Mouse (Mus musculus): ENCODE measurements around the gene Ccdc125.

DNA sequence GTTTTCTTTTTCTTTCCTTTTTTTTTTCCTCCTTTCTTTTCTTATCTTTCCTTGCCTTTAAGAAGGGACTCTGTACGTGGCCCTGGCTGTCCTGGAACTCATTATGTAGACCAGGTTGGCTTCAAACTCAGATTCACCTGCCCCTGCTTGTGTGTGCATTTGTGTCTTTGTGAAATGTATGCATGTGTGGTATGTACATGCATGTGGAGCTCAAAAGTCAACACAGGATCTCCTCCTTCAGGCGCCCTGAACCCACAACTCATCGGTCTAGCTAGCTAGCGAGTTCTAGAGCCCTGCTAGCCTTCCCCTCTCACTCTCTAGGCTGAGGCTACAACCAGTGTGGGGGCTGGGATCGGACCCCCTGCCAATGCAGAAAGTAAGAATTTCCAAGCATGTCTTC, 73.3 kb downstream of the Ccdc125 start:
- TF ChIP-seq POLR2A (IDR thresholded peaks at IDR 0.05; ENCODE audit: borderline replicate concordance, insufficient read depth, low read length) = no peak
- TF ChIP-seq CTCF (IDR thresholded peaks at IDR 0.05; ENCODE audit: borderline replicate concordance, insufficient read depth, low read depth, low read length) = no peak
